Mouse (Mus musculus) E14TG2a.4 (cell line): ENCODE data around the gene Rab19.

ENCODE experiments used
- CTCF ChIP-seq: conservative IDR thresholded peaks from 2 replicates; pipeline ENCODE4 v1.5.1; 2014; ENCODE audit warnings: low read length
- NANOG ChIP-seq: IDR thresholded peaks from 2 replicates; pipeline ENCODE4 v1.6.1; 2014; ENCODE audit warnings: borderline replicate concordance, low read length, mixed read lengths

DNA sequence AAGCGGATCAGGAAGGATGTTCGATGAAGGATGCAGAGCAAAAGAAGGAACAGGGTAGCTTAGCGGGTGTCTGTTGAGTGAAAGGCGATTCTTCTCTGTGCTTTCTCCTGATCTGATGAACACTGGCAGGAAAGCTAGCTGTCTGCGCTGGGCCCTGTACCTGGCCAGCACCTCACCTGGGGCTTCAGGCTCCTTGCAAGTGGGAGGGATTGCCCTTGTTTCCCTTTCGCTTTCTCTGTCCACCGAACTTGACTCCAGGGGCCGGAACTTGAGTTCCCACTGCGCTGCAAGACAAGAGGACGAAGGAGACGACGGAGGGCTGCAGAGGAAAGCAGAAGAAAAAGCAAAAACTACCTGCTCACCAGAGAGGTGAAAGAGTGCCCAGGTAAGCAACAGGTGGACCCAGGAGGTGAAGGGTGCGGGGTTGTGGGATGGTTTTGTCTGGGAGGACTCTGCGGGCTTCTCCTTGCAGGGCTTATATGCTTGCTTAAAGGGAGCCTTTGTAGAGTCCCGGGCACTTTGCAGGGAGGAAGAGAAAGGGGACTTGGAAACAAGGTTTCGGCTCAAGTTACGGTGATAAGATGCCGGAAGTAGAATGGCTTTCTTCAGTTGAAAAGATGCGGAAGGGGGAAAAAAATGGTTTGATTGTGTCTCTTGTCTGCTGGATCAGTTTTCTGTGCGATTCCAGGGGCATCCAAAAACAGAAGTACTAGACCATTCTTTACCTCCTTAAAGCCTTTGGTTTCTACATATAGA lies at the start of gene Rab19:
- TF ChIP-seq CTCF: no peak
- TF ChIP-seq NANOG: no peak
